ENCODE assay signal across 43 mouse cellular contexts in the genomic region with DNA sequence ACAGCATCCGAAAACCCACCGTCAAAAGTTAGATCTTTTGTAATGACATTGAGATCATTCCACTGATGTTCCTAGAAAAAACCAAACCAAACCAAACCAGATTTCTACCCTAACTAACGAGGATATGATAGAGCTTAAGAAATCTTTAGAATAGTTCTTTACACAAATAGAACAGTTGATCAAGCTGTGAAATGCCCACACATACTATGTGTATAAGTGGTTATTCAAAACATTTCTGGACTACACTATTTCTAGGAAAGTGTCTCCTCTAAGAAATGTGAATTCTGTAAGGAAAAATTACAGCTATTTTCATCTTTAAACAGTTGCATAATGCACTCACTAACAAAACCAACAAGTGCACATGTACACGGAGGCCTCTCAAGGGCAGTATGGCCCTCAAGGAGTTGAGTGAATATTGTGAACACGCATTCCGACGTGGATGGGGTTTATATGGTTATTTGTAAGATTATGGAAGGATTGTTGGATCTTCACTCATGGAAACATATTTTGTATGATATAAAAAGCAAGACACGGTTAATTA. TPM values are rescaled to one million over a fixed set of nuclear protein-coding genes. Genes with fewer than 3 reads are reported as not detected.
"Had no signal": no experiment of that assay in that cellular context is flagged by ENCODE, and none has a peak within 500 bp of the region (broad histone marks: within the 10 kb centered on the region; RNA-seq: fewer than 3 reads in every experiment).

No protein-coding gene starts in this region.

- H3K9me3 ChIP-seq: heart, embryonic 10.5 days; heart, embryonic 12.5 days; heart, embryonic 13.5 days; heart, embryonic 15.5 days; hindbrain, embryonic 10.5 days; hindbrain, embryonic 12.5 days; hindbrain, embryonic 13.5 days; hindbrain, embryonic 15.5 days; kidney, embryonic 15.5 days had no signal

- H3K27me3 ChIP-seq: heart, embryonic 12.5 days; heart, embryonic 13.5 days; heart, embryonic 15.5 days; hindbrain, embryonic 12.5 days; hindbrain, embryonic 13.5 days; hindbrain, embryonic 15.5 days; kidney, embryonic 15.5 days had no signal

- H3K4me3 ChIP-seq: heart, embryonic 10.5 days; heart, embryonic 12.5 days; heart, embryonic 13.5 days; heart, embryonic 15.5 days; hindbrain, embryonic 10.5 days; hindbrain, embryonic 12.5 days; hindbrain, embryonic 13.5 days; hindbrain, embryonic 15.5 days; kidney, embryonic 15.5 days; layer of hippocampus, adult 2 months; left cerebral cortex, adult 2 months had no signal

- H3K4me1 ChIP-seq: hindbrain, embryonic 15.5 days had no signal

- H3K9ac ChIP-seq: heart, embryonic 12.5 days; heart, embryonic 13.5 days; heart, embryonic 15.5 days; hindbrain, embryonic 12.5 days; hindbrain, embryonic 13.5 days; hindbrain, embryonic 14.5 days; hindbrain, embryonic 15.5 days; kidney, embryonic 15.5 days had no signal

- DNase-seq: heart, postnatal 10 days; heart, postnatal 14 days; heart, postnatal 36 days; heart, postnatal 4 days; kidney, adult 11 months; kidney, adult 18-20 months; kidney, adult 2 months; kidney, adult 8-10 months; kidney, adult 9 months; kidney, postnatal 10 days; kidney, postnatal 14 days; kidney, postnatal 25 days; kidney, postnatal 36 days; kidney, postnatal 4 days; layer of hippocampus, adult 9-11 months; layer of hippocampus, postnatal 36 days had no signal

- H3K4me2 ChIP-seq: heart, embryonic 11.5 days; heart, embryonic 12.5 days; heart, embryonic 13.5 days; heart, embryonic 15.5 days; hindbrain, embryonic 12.5 days; hindbrain, embryonic 13.5 days; hindbrain, embryonic 14.5 days; hindbrain, embryonic 15.5 days; kidney, embryonic 15.5 days had no signal

- H3K36me3 ChIP-seq: heart, embryonic 10.5 days; heart, embryonic 12.5 days; heart, embryonic 13.5 days; heart, embryonic 15.5 days; hindbrain, embryonic 10.5 days; hindbrain, embryonic 12.5 days; hindbrain, embryonic 13.5 days; hindbrain, embryonic 15.5 days; kidney, embryonic 15.5 days had no signal

- ATAC-seq: hindbrain, embryonic 16.5 days; hindbrain, postnatal 0 days; inflammation-experienced regulatory T-cells, adult 6 months; intestine, embryonic 16.5 days; intestine, postnatal 0 days had no signal

- H3K27ac ChIP-seq: heart, embryonic 13.5 days; heart, embryonic 15.5 days; hindbrain, embryonic 10.5 days; hindbrain, embryonic 12.5 days; hindbrain, embryonic 13.5 days; hindbrain, embryonic 14.5 days; hindbrain, embryonic 15.5 days; hindbrain, postnatal 0 days; layer of hippocampus, adult 2 months; left cerebral cortex, adult 2 months had no signal

RNA-seq across cellular contexts. Expression of gene 4930432M17Rik, which starts 22.3 kb away (rescaled TPM):
- polyA plus RNA-seq: heart, embryonic 10.5 days; heart, embryonic 11.5 days; heart, embryonic 12.5 days; heart, embryonic 13.5 days; heart, embryonic 14.5 days; heart, embryonic 15.5 days; heart, embryonic 16.5 days; heart, postnatal 0 days; hindbrain, embryonic 10.5 days; hindbrain, embryonic 11.5 days; hindbrain, embryonic 12.5 days; hindbrain, embryonic 13.5 days; hindbrain, embryonic 14.5 days; hindbrain, embryonic 15.5 days; hindbrain, embryonic 16.5 days; hindbrain, postnatal 0 days; inflammation-experienced regulatory T-cells, adult 6 months; intestine, embryonic 14.5 days; intestine, embryonic 16.5 days; intestine, postnatal 0 days; kidney, adult 2 months; kidney, embryonic 14.5 days; kidney, embryonic 15.5 days; kidney, embryonic 16.5 days; kidney, postnatal 0 days; large intestine, adult 2 months had no signal
